Mouse (Mus musculus): Measurements from ENCODE around the gene Psmb1. TPM values are rescaled to one million over a fixed set of nuclear protein-coding genes. Genes with fewer than 3 reads are reported as not detected.

The Psmb1 gene
- polyA plus RNA-seq, 1 experiment from 2014 or later: 286 TPM

- ATAC-seq (ENCODE audit: insufficient number of reproducible peaks, low FRiP score, low TSS enrichment, low read depth): no peak
- no peak overlapping the region for H3K4me2 ChIP-seq (ENCODE audit: low read depth, severe bottlenecking)
- WGBS: 94% methylated on average over 4 of the region's 4 CpGs
Observed at GRCm38 (mm10) chr17:15431551-15431950, 68.0 kb downstream of the Psmb1 start.

GRCm38 (mm10) chr17:15431021-15431514 is 68.5 kb downstream of the Psmb1 start:
- H3K9me3 ChIP-seq (ENCODE audit: control insufficient read depth, low read length): no peaks in the 10 kb centered on the region
- H3K4me1 ChIP-seq (ENCODE audit: control insufficient read depth, insufficient read depth, low read length): no peaks in the 10 kb centered on the region
- ATAC-seq (ENCODE audit: insufficient number of reproducible peaks, low FRiP score, low TSS enrichment, low read depth) (no peak), DNase-seq (ENCODE audit: low spot score) (no peak)
- peaks cover 4% of the 10 kb centered on the region; the same call in 1 of the 2 replicates for H3K36me3 ChIP-seq (ENCODE audit: control insufficient read depth, insufficient read depth, low read length)
- no peaks in the 10 kb centered on the region for H3K27me3 ChIP-seq (ENCODE audit: control insufficient read depth, insufficient read depth, low read length)
- 50% methylated on average over 5 of the region's 5 CpGs for WGBS
- H3K9ac ChIP-seq (ENCODE audit: low read length): no peak overlapping the region
- H3K4me2 ChIP-seq (ENCODE audit: low read depth, severe bottlenecking): no peak overlapping the region
- H3K4me3 ChIP-seq (ENCODE audit: low read depth, low read length): no peak overlapping the region
- no peak overlapping the region for H3K27ac ChIP-seq (replicated peaks; ENCODE audit: low read depth, low read length)

More at GRCm38 (mm10) chr17:15431551-15431950, 68.0 kb downstream of the Psmb1 start:
- no peaks in the 10 kb centered on the region for H3K27me3 ChIP-seq (ENCODE audit: control insufficient read depth, insufficient read depth, low read length)
- H3K4me3 ChIP-seq (ENCODE audit: low read depth, low read length): no peak overlapping the region
- H3K27ac ChIP-seq (replicated peaks; ENCODE audit: low read depth, low read length): no peak overlapping the region
- no peak for DNase-seq (ENCODE audit: low spot score)
- H3K9me3 ChIP-seq (ENCODE audit: control insufficient read depth, low read length): no peaks in the 10 kb centered on the region
- no peaks in the 10 kb centered on the region for H3K4me1 ChIP-seq (ENCODE audit: control insufficient read depth, insufficient read depth, low read length)
- peaks cover 4% of the 10 kb centered on the region; the same call in 1 of the 2 replicates for H3K36me3 ChIP-seq (ENCODE audit: control insufficient read depth, insufficient read depth, low read length)
- H3K9ac ChIP-seq (ENCODE audit: low read length): no peak overlapping the region

GRCm38 (mm10) chr17:15429937-15430336 is 69.6 kb downstream of the Psmb1 start:
- DNase-seq (ENCODE audit: low spot score) (no peak), ATAC-seq (ENCODE audit: insufficient number of reproducible peaks, low FRiP score, low TSS enrichment, low read depth) (no peak)
- Histone ChIP-seq H3K4me1 (ENCODE audit: control insufficient read depth, insufficient read depth, low read length) (no peaks in the 10 kb centered on the region), H3K9me3 (ENCODE audit: control insufficient read depth, low read length) (no peaks in the 10 kb centered on the region), H3K27ac (replicated peaks; ENCODE audit: low read depth, low read length) (no peak overlapping the region), H3K27me3 (ENCODE audit: control insufficient read depth, insufficient read depth, low read length) (no peaks in the 10 kb centered on the region), H3K4me3 (ENCODE audit: low read depth, low read length) (no peak overlapping the region), H3K4me2 (ENCODE audit: low read depth, severe bottlenecking) (no peak overlapping the region), H3K36me3 (ENCODE audit: control insufficient read depth, insufficient read depth, low read length) (peaks cover 7% of the 10 kb centered on the region), H3K9ac (ENCODE audit: low read length) (no peak overlapping the region)
- WGBS: 69% methylated on average over 1 of the region's 1 CpGs

DNA sequence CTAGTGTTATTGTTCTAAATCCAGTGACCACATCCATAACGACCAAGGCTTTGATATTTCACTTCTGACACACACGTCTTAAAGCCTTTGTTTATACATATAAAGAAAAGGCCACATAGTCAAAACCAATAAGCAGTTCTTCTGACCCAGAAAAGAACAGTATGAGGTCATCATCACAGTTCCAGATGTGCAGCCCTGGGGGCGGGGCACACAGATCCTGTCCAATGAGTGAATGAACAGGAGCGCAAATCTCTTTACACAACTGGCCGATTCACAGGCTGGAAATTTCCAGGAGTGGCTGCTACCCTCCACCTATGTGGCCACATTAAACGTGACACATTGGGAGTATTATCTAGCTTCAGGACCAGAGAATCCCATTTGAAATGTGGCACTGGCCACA is 70.1 kb downstream of the Psmb1 start:
- Histone ChIP-seq H3K9me3 (ENCODE audit: control insufficient read depth, low read length) (no peaks in the 10 kb centered on the region), H3K27ac (replicated peaks; ENCODE audit: low read depth, low read length) (no peak overlapping the region), H3K4me3 (ENCODE audit: low read depth, low read length) (no peak overlapping the region), H3K36me3 (ENCODE audit: control insufficient read depth, insufficient read depth, low read length) (peaks cover 7% of the 10 kb centered on the region), H3K4me1 (ENCODE audit: control insufficient read depth, insufficient read depth, low read length) (no peaks in the 10 kb centered on the region), H3K27me3 (ENCODE audit: control insufficient read depth, insufficient read depth, low read length) (no peaks in the 10 kb centered on the region), H3K4me2 (ENCODE audit: low read depth, severe bottlenecking) (no peak overlapping the region), H3K9ac (ENCODE audit: low read length) (no peak overlapping the region)
- ATAC-seq (ENCODE audit: insufficient number of reproducible peaks, low FRiP score, low TSS enrichment, low read depth) (no peak), DNase-seq (ENCODE audit: low spot score) (no peak)
- WGBS: 86% methylated on average over 6 of the region's 6 CpGs

- no peak for DNase-seq (ENCODE audit: low spot score)
- Histone ChIP-seq H3K36me3 (ENCODE audit: control insufficient read depth, insufficient read depth, low read length) (peaks cover 14% of the 10 kb centered on the region), H3K9me3 (ENCODE audit: control insufficient read depth, low read length) (no peaks in the 10 kb centered on the region), H3K4me3 (ENCODE audit: low read depth, low read length) (no peak overlapping the region), H3K27ac (replicated peaks; ENCODE audit: low read depth, low read length) (no peak overlapping the region), H3K4me2 (ENCODE audit: low read depth, severe bottlenecking) (no peak overlapping the region), H3K27me3 (ENCODE audit: control insufficient read depth, insufficient read depth, low read length) (no peaks in the 10 kb centered on the region), H3K4me1 (ENCODE audit: control insufficient read depth, insufficient read depth, low read length) (no peaks in the 10 kb centered on the region), H3K9ac (ENCODE audit: low read length) (no peak overlapping the region)
- ATAC-seq (ENCODE audit: insufficient number of reproducible peaks, low FRiP score, low TSS enrichment, low read depth): no peak
- WGBS: 69% methylated on average over 3 of the region's 3 CpGs
Observed at GRCm38 (mm10) chr17:15425931-15426330, 73.6 kb downstream of the Psmb1 start.

Other genes starting within 250 kb of the Psmb1 start
- gene Dll1, start 122.9 kb downstream of the Psmb1 start, polyA plus RNA-seq (2014; fragmentation: Nextera tagmentation; extraction: Ambion mirVana): 2.9 and 3.3 TPM in 2 replicates
- 27.2 and 29.1 TPM in 2 replicates for gene Fam120b, start 103.5 kb downstream of the Psmb1 start, polyA plus RNA-seq (2014; fragmentation: Nextera tagmentation; extraction: Ambion mirVana)
- 70.3 and 71.6 TPM in 2 replicates for gene Tbp, start 137 bp upstream of the Psmb1 start, polyA plus RNA-seq (2014; fragmentation: Nextera tagmentation; extraction: Ambion mirVana)
- gene Pdcd2, start 27.6 kb upstream of the Psmb1 start, polyA plus RNA-seq (2014; fragmentation: Nextera tagmentation; extraction: Ambion mirVana): 48.8 and 53.8 TPM in 2 replicates
- gene Prdm9, start 64.6 kb upstream of the Psmb1 start, polyA plus RNA-seq (2014; fragmentation: Nextera tagmentation; extraction: Ambion mirVana): 0.65 and 1.4 TPM in 2 replicates
- gene Chd1, start 205.2 kb upstream of the Psmb1 start, polyA plus RNA-seq (2014; fragmentation: Nextera tagmentation; extraction: Ambion mirVana): 49.0 and 51.3 TPM in 2 replicates